Mouse (Mus musculus): ENCODE measurements around the gene Elof1.

Elof1 gene

DNA sequence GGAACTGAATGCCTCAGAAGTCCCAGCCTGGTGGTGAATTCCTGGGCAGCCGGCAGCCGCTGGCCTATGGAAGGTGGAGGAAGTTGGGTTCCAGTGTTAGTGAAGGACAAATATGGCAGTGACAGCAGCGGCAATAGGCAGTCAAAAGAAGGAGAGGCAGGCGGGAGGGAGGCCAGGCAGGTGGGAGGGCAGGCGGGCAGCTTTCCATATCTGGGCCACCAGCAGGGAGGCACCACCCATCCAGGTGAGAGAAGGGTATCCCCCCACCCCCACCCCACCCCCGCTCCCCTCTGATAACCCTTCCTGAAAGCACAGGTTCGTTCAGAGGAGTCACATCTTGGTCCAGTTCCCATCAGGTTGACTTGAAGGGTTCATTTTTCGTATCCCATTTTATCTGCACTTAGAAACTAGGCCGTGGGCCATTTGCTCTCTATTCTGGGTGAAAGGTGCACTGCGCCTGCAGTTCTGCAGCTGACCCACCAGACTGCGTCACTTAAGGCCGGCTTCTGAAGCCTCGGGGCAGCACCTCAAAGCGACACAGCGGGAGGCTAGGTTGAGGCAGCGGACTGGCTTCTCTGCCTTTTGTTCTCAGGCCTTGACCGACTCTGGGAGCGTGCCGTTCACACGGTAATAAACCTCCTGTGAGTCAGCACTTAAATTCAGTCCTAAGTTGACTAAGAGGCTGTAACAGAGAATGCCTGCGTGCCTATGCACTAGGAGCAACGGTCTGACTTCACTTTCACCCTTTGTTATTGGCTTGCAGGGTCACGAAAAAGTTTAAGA lies 20.0 kb upstream of the Elof1 start:
- DNase-seq (ENCODE audit: low spot score) = no peak

DNA sequence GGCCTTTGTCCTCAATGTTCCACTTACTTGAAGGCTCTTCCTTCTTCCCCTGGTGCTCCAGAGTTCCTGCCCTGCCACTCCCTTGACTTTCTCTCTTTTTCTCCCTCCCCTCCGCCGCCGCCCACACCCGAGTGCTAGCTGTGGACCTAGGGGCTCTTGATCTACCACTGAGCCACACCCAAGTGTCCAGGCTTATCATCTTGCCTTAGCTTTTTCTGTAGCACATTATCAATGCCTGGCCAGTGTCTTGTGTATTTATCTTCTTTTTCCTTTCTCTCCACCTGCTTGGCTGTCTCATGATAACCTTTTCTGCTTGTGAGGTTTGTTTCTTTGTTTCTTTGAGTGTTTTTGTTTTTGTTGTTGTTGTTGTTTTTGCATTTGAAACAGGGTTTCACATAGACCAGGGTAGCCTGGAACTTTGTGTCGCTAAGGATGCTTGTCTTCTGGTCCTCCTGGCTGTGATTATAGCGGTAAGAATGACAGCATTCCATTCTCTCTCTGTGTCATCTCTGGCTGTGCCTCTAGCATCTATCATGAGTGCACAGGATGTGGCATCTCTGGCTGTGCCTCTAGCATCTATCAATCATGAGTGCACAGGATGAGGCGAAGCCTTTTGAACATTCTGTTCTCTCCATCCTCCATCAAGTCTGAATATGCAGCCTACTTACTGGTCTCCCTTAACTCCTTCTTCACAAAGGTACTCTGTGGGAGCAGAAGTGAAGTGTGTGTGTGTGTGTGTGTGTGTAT lies 18.8 kb upstream of the Elof1 start, which contains the start of gene Acp5:
Gene Acp5 (minus strand): TSS at position 68 of the 747 bp plus-strand sequence.
- DNase-seq (ENCODE audit: low spot score) = peak; percentile 67

DNA sequence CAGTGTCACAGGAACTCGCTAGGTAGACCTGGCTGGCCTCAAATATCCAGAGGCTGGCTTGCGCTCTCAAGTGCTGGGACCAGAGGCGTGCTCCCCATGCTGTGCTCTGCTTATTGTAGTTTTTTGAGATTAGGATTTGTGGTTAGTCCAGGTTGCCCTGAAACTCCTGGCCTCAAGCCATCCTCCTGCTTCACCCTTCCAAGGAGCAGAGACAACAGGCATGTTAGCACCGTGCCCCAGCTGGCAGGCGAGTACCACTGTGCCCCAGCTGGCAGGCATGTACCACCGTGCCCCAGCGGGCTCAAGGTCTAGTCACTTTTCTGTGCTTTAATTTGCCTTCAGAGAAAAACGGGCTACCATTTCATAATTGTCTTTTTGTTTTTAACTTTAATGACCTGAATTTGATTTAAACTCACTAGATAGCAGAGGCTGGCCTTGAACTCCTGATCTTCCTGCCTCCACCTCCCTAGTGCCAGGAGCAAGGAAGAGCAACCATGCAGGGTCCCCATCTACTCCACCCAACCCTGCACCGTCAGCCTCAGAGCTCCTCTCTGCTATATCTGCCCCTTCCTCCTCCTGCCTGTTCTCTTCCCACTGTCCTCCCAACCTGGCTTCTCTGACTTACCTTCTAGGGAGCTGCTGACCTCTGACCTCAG lies 18.1 kb upstream of the Elof1 start:
- DNase-seq (ENCODE audit: low spot score) = no peak

DNA sequence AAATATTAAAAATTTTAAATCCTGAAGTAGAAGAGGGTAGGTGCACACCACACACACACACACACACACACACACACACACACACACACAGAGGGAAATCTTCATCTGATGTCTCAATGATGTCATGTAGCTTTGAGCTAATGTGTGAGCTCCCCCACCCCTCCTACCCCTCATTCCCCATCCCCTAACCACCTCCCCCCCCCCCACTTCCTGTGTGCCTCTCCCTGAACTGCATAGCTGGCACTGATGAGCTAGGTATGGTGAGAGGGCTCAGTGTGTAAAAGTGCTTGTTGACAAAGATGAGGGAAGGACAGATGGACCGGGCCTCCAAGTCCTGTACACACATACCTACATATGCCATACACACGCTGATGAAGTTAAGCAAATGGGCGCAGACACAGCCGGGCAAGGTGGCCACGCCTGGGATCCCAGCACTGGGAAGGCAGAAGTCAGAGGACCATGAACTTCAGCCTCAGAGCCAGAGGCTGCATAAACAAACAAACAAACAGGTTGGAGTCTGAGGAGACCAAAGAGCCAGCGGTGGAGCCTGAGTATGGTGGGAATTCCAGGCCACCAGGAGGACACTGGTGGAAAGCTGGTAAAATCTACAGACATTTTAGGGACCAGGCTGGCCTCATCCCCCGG lies 17.4 kb upstream of the Elof1 start:
- DNase-seq (ENCODE audit: low spot score) = peak; percentile 49

DNA sequence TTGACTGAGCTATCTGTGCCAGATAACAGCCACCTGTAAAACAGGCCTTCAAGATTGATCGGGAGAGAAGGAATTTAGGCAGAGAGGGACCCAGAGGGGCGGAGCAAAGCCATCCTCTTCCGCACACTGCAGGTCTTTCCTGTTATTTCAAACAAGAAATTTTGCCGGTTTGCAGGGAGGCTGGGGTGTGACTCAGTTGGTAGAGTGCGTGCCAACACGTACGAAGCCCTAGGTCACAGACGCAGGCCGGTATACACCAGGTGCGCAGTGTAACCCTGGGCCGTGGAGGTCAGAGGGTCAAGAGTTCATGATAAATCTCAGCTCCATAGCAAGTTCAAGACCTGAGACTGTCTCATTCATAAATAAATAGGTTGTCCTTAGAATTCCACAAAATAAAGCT lies 15.2 kb upstream of the Elof1 start:
- DNase-seq (ENCODE audit: low spot score) = peak; percentile 49

DNA sequence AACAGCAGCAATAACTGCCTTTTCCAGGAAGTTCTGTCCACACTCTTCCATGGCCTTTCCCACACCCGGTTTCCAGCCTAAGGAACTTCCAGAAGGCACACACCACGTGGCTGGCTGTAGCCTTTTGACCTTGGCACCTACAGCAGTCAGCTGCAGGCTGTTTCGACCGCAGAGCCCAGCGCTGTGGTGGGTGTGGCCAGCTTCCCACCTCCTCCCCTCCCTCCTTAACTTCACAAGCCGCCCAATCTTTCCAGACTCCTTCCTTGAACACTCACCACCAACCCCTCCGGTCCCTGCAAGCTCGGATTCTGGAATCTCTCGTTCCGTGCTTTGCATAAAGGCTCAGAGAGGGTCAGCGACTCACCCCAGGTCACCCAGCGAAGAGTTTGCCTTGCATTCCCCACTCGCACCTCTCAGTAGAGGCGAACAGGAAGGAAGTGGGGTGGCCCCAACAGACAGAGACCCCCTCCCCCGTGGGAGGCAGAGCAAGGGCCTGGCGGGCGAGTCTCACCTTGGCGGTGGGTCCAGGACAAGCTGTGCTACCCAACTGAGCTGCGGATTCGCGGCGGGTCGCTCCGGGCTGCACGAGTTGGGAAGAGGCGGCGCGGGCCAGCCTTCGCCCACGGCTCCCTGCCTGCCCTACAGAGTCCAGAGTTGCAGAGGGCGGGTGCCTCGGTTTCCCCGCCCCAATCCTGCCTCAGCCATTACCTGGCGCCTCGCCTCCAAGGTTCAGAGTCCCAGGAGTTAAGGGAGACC lies 14.4 kb upstream of the Elof1 start:
- peak; percentile 60 for DNase-seq (ENCODE audit: low spot score)

DNA sequence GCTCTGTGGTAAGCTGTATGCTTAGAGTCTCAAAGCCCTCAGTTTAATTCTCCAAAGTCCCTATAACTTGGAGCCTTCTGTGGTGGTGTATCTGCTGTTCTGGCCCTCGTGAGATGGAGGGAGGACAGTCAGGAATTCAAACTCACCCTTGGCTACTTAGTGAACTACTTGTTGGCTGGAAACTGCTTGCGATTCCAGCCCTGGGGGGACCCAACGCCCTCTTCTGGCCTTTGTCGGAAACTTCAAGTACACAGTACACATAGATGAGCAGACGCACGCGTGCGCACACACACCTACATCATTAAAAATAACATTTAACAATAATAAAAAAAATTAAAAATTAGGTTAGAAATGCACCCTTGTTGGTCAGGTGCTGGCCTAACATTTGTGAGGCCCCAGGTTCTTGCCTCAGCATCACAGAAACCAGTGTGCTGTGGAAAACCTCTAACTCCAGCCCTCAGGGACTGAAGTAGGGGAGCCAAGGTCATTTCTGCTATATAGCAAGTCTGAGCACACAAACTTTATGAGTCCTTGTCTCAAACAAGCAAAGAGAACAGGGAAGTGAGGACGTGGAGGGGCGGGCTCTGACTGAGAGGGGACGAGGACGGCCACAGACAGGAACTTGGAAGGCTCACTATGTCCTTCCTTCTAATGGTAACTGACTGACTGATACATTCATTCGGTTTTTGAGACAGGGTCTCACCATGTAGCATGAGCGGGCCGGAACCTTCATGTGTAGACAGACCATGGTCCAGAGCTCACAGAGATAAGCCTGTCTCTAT lies 8.5 kb upstream of the Elof1 start:
- no peak for DNase-seq (ENCODE audit: low spot score)

DNA sequence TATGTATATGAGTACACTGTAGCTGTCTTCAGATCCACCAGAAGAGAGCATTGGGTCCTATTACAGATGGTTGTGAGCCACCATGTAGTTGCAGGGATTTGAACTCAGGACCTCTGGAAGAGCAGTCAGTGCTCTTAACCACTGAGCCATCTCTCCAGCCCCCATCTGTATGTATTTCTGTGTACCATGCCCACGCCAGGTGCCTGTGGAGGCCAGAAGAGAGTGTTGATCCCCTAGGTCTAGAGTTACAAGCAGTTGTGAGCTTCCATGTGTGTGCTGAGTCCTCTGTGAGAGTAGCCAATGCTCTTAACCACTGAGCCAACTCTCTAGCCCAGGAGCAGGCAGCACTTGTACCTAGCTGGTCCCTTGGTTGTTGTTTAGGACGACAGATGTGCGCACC lies 7.2 kb upstream of the Elof1 start:
- DNase-seq (ENCODE audit: low spot score) = no peak

DNA sequence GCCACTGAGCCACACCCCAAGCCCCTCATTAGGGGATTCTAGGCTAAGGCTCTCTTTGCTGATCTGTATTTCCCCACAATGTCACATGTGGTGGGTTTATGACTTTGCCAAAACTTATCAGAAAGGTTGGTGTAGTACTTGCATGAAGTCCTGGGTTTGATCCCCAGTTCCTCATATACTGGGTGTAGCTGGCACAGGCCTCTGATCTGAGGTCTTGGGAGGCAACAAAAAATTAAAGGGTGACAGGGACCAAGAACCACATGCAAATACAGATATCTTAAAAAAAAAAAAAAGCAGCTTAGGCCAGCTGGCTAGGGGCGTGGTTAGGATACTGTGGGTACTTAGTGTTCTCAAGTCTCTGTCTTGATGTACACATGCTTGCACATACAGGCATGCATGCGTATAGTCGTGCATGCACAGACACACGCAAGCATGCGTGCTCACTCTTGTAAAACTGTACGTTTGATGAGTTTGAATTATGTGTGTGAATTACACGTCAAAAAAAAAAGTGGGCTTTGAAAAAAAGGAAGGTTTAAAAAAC lies 6.2 kb upstream of the Elof1 start:
- DNase-seq (ENCODE audit: low spot score) = peak; percentile 34

DNA sequence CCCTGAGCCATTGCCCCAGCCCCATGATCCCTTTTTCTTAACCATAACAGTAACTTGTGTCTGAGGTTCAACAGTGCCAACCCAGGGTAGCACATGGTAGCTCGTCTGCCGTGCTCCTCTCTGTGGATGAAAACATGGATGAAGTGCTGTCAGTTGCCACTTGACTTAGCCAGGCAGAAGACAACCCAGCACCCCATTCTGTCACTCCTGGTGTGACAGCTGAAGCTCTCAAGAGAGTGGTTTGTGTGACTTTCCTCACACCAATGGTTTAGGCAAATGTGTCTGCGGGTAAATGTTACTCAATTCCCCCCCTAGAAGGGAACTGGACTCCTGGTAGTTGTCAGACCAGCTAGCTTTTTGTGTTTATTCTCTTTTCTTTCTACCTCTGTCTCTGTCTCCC lies 5.0 kb upstream of the Elof1 start:
- no peak for DNase-seq (ENCODE audit: low spot score)

DNA sequence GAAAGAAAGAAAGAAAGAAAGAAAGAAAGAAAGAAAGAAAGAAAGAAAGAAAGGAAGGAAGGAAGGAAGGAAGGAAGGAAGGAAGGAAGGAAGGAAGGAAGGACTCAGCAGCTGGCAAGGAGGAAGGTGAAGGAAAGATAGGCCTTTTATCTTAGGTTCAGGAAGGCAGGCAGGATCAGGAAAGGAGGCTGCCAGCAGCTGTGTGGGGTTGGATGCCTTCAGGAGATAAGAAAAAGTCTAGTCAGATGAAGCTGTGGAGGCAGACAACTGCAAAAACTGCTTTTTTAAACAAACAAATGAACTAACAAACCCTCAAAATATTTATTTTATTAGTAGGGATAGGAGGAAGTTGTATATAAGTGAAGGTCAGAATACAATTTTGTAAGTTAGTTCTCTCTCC lies 4.6 kb upstream of the Elof1 start:
- DNase-seq (ENCODE audit: low spot score) = no peak

DNA sequence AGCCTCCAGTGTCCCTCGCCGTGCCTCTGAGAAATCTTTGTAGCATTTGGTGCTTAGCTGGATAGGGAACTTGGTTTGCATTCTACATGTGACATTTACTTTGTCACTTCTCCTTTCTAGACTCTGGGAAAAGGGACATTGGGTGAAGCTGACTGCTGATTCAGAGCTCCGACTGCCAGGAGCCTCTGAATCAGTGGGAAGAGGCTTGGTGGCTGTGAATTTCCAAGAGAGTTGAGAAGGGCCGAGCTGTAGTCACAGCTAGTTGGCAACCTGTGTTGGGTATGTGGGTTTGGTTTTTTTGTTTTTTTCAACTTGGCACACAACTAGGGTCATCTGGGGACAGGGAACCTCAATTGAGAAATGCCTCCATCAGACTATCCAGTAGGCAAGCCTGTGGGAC lies 2.6 kb upstream of the Elof1 start:
- DNase-seq (ENCODE audit: low spot score) = no peak

DNA sequence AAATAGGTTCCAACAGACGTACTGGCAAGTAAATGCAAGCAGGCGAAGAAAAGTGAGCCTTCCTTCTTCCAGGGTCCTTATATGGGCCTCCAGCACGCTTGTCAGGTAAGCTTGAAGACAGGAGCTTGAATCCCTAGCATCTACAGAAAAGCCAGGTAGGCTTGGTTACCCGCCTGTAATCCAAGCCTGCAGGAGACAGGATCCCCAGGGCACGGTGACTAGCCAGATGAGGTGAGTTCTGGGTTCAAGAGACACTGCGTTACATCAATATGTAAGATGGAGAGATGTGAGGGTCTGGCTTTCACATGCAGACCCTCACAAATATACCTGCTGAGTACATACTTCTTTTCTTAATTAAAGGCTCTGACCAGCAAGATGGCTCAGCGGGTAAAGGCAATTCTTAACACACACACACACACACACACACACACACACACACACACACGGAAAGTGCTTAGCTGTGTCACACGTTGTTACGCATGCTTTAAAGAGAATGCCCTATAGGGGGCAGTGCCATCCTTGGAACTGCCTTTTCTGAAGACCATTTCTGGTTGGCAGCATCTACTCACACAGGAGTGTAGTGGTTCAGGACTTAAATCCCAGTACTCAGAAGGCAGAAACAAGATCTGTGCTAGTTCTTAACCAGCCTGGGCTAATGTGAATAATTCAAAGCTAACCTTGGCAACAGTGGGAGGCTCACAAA lies 933 bp upstream of the Elof1 start:
- peak; percentile 78 for DNase-seq (ENCODE audit: low spot score)

DNA sequence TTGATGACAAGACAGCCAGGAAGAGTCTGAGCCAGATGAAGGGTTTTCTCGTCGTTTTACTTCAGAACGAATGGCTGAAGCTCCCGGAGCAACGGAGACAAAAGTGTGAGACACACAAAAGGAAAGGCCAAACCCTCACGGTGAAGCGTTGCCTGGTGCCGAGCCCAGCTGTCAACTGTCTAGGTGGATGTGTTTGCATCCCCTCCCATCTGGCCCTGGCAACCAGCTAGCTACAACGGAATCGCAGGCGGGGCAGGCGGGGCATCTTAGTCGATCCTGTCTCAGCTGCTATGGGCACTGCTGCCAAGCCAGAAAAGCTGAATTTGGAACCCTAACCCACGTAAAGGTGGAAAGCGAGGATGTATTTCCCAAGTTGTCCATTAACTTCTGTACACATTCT lies 886 bp downstream of the Elof1 start:
- no peak for DNase-seq (ENCODE audit: low spot score)

DNA sequence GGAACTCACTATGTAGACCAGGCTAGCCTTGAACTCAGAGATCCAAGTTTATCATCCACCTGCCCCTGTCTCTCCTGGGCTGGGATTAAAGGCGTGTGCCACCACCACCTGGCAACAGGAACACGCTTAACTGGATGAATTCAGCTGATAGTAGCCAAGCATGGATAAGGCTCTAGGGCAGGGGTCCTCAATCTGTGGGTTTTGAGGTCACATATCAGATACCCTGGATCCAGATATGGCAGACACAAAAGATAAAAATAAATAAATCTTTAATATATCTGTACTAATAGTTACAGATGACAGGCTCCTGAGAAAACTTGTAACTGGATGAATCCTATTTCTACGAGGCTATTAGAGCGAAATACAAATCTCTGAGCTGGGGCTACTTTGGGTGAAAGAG lies 1.3 kb downstream of the Elof1 start:
- DNase-seq (ENCODE audit: low spot score) = no peak

DNA sequence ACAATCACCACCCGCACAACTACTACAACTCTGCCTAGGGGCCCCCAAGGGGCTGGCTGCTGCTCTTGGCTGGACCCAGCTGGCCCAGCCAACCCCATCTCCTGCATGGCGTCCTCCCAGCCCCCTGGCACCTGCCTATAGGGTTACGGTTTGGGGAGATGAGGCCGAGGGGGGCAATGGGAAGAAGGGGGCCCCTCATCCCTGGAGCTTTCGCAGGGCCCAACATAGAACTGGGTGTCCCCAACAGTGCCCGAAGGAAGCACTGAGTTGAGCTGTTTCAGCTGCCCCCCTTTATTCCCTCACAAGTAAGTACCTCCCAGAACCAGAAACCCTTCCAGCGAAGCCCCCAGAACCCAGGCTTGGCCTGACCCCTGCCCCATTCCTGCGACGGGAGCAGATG lies 8.8 kb downstream of the Elof1 start:
- no peak for DNase-seq (ENCODE audit: low spot score)

DNA sequence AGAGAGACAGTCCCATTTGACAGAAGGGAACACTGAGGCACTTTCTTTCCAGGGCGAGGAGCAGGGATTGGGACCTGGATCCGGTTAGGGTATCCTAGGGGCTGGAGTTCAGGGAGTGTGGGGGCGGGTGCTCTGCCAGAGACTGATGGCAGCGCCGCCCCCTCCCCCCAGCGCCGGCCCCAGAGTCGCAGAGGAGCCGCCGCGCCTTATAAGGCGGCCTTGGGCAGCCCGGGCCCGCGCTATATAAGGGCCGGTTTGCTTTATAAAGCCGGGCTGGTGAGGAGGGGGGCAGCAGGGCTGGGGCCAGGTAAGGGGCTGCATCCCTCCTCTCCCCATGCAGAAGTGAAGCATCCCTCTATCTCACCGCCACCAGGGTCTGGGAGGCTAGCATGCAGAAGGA lies 17.1 kb downstream of the Elof1 start:
- no peak for DNase-seq (ENCODE audit: low spot score)

DNA sequence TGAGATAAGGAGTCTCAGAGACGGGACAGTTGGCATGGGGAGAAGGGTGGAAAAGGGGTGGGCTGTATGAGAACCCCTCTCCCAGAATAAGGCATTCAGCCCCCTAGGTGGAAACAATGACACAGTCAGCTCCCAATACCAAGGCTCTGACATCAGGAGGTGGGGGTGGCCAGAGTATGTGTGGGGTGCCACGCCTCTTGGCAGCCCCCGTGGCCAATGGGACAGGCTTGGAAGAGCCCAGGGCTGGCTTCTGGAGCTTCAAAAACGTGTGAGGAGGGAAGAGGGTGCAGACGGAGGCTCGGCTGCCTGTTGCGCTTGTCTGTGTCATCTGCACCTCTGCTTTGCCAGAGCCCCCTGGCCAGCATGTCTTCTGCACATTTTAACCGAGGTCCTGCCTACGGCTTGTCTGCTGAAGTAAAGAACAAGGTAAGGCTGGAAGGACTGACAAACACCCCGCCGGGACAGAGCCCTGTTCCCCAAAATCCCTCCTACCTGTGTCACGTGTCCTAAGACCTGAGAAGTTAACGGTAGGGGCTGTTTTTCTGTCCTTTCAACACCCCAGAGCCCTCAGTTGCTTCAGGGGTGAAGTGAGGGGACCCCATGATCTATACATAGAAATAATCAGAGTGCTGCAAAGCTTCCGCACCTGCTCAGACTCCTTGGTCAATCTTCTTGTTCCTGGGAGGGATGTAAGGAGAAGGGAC lies 17.8 kb downstream of the Elof1 start, which contains the start of gene Cnn1:
Gene Cnn1 (plus strand): TSS at position 224 of the 704 bp plus-strand sequence.
- no peak for DNase-seq (ENCODE audit: low spot score)

DNA sequence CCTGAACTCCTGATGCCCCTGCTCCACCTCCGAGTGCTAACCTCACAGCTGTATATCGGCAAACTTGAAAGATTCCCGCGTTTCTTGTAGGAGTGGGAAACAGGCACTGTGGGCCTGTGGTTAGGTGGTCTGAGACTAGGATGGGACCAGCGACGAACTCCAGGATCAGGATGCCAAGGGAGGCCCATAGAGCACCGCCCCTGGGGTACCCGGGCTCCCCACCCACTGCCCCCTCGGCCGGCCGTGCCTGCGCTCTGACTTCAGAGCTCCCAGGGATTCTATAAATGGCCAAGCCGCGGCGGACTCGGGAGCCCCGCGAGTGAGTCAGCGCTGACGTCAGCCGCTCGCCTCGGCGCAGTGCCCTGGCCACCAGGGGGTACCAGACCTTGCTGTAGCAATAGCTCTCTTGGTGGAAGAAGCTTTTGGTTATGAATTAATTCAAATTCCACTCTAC lies 21.1 kb downstream of the Elof1 start:
- peak; percentile 84 for DNase-seq (ENCODE audit: low spot score)

All from T-cell, adult 2 months (primary cell).